22 mouse cellular contexts compared by ENCODE assay signal in the genomic region with DNA sequence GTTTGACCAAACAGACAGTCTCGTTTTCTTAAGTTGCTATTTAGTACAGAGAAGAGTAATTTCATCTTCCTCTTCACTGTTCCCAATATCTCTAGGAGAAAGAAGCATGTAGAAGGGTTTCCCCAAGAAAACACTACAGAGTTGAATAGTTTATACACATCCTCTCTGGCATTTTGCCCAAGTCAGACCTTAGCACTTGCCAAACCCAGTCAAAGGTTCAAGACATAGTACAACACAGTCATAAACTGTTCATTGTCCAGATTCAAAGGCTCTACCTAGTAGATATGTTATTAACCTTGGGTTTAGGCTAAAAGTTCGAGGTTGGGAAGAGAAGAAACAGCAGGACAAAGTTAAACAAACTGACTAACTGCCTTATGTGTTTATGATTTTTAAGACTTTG.
DNase-seq lines count a peak whose midpoint lies in the region; ATAC-seq and TF ChIP-seq lines count a peak whose summit lies in the region.
"Had no signal": no experiment of that assay in that cellular context is flagged by ENCODE, and none has a peak within 500 bp of the region (broad histone marks: within the 10 kb centered on the region; RNA-seq: fewer than 3 reads in every experiment).

No protein-coding gene starts in this region.

- 67% methylated on average over 2 of the region's 2 CpGs for WGBS in embryonic facial prominence, embryonic 11.5 days
- WGBS in embryonic facial prominence, embryonic 10.5 days: 75% methylated on average over 2 of the region's 2 CpGs
- 45% methylated on average over 2 of the region's 2 CpGs for WGBS in lung, embryonic 16.5 days
- WGBS in lung, postnatal 0 days: 40% methylated on average over 2 of the region's 2 CpGs
- 49% methylated on average over 2 of the region's 2 CpGs for WGBS in intestine, embryonic 15.5 days

- H3K27me3 ChIP-seq in embryonic facial prominence, embryonic 11.5 days (ENCODE audit: control insufficient read depth, insufficient read depth, low read length): no peaks in the 10 kb centered on the region
- H3K27me3 ChIP-seq in embryonic facial prominence, embryonic 10.5 days (replicated peaks; ENCODE audit: low read depth, poor library complexity, severe bottlenecking): no peaks in the 10 kb centered on the region
- H3K27me3 ChIP-seq in lung, embryonic 16.5 days (ENCODE audit: control insufficient read depth, insufficient read depth, low read depth, low read length): no peaks in the 10 kb centered on the region
- H3K27me3 ChIP-seq in lung, postnatal 0 days (replicated peaks; ENCODE audit: insufficient read depth, low read length): no peaks in the 10 kb centered on the region
- H3K27me3 ChIP-seq in intestine, embryonic 15.5 days (replicated peaks): no peaks in the 10 kb centered on the region
- H3K27me3 ChIP-seq: embryonic facial prominence, embryonic 15.5 days; heart, embryonic 13.5 days; lung, embryonic 15.5 days had no signal

- no peaks in the 10 kb centered on the region for H3K9me3 ChIP-seq in embryonic facial prominence, embryonic 11.5 days (replicated peaks; ENCODE audit: control insufficient read depth, low read length)
- no peaks in the 10 kb centered on the region for H3K9me3 ChIP-seq in embryonic facial prominence, embryonic 10.5 days
- H3K9me3 ChIP-seq in lung, embryonic 16.5 days (ENCODE audit: control insufficient read depth, low read length): no peaks in the 10 kb centered on the region
- H3K9me3 ChIP-seq in lung, postnatal 0 days (ENCODE audit: low read length): no peaks in the 10 kb centered on the region
- H3K9me3 ChIP-seq in intestine, embryonic 15.5 days: no peaks in the 10 kb centered on the region
- H3K9me3 ChIP-seq: embryonic facial prominence, embryonic 15.5 days; heart, embryonic 13.5 days; limb, embryonic 10.5 days; lung, embryonic 15.5 days had no signal

- no peak for TF ChIP-seq CTCF in lung, postnatal 0 days (IDR thresholded peaks at IDR 0.05)

- no peak for TF ChIP-seq EP300 in lung, postnatal 0 days (IDR thresholded peaks at IDR 0.05)

- DNase-seq in embryonic facial prominence, embryonic 11.5 days (ENCODE audit: low spot score): peak; percentile 0
- DNase-seq in embryonic facial prominence, embryonic 10.5 days (ENCODE audit: low spot score): no peak
- no peak for DNase-seq in lung, postnatal 0 days (ENCODE audit: low spot score)
- peak; percentile 3 to 7 for DNase-seq in kidney, postnatal 4 days
- DNase-seq in heart, adult 8-10 months (ENCODE audit: low spot score): no peak
- DNase-seq in right cerebral cortex, adult 2 months (ENCODE audit: low spot score in 2 of 2): no peak
- DNase-seq: adrenal gland, adult 2 months; B cell, adult 2 months; cerebellum, adult 9-11 months; gastrocnemius, adult 2 months; layer of hippocampus, adult 9-11 months; right cerebral cortex, postnatal 4 days had no signal

- no peak overlapping the region for H3K4me3 ChIP-seq in embryonic facial prominence, embryonic 11.5 days (ENCODE audit: low read depth, low read length)
- H3K4me3 ChIP-seq in embryonic facial prominence, embryonic 10.5 days: no peak overlapping the region
- H3K4me3 ChIP-seq in lung, embryonic 16.5 days (ENCODE audit: low read length): no peak overlapping the region
- H3K4me3 ChIP-seq in lung, postnatal 0 days (ENCODE audit: low read depth, low read length): no peak overlapping the region
- no peak overlapping the region for H3K4me3 ChIP-seq in intestine, embryonic 15.5 days (replicated peaks)
- H3K4me3 ChIP-seq: embryonic facial prominence, embryonic 15.5 days; gastrocnemius, adult 2 months; heart, embryonic 13.5 days; left cerebral cortex, adult 2 months; limb, embryonic 10.5 days; lung, embryonic 15.5 days had no signal

- no peak overlapping the region for H3K4me2 ChIP-seq in embryonic facial prominence, embryonic 11.5 days (ENCODE audit: low read depth, low read length)
- H3K4me2 ChIP-seq in lung, embryonic 16.5 days (ENCODE audit: low read depth, low read length): no peak overlapping the region
- H3K4me2 ChIP-seq in lung, postnatal 0 days (replicated peaks; ENCODE audit: low read depth, low read length): no peak overlapping the region
- no peak overlapping the region for H3K4me2 ChIP-seq in intestine, embryonic 15.5 days (replicated peaks)
- H3K4me2 ChIP-seq: embryonic facial prominence, embryonic 15.5 days; heart, embryonic 13.5 days; hindbrain, embryonic 14.5 days; liver, embryonic 11.5 days; lung, embryonic 15.5 days had no signal

- H3K9ac ChIP-seq in embryonic facial prominence, embryonic 11.5 days (replicated peaks; ENCODE audit: low read length): no peak overlapping the region
- no peak overlapping the region for H3K9ac ChIP-seq in lung, embryonic 16.5 days (ENCODE audit: low read length)
- no peak overlapping the region for H3K9ac ChIP-seq in lung, postnatal 0 days (replicated peaks; ENCODE audit: low read depth)
- no peak overlapping the region for H3K9ac ChIP-seq in intestine, embryonic 15.5 days
- H3K9ac ChIP-seq: embryonic facial prominence, embryonic 15.5 days; heart, embryonic 13.5 days; hindbrain, embryonic 14.5 days; lung, embryonic 15.5 days had no signal

- no peaks in the 10 kb centered on the region for H3K36me3 ChIP-seq in embryonic facial prominence, embryonic 11.5 days (replicated peaks; ENCODE audit: control insufficient read depth, insufficient read depth, low read depth, low read length)
- no peaks in the 10 kb centered on the region for H3K36me3 ChIP-seq in embryonic facial prominence, embryonic 10.5 days (replicated peaks)
- H3K36me3 ChIP-seq in lung, embryonic 16.5 days (ENCODE audit: control insufficient read depth, insufficient read depth, low read length): no peaks in the 10 kb centered on the region
- no peaks in the 10 kb centered on the region for H3K36me3 ChIP-seq in lung, postnatal 0 days (ENCODE audit: insufficient read depth, low read length)
- no peaks in the 10 kb centered on the region for H3K36me3 ChIP-seq in intestine, embryonic 15.5 days
- H3K36me3 ChIP-seq: embryonic facial prominence, embryonic 15.5 days; heart, embryonic 13.5 days; limb, embryonic 10.5 days; lung, embryonic 15.5 days had no signal

- ATAC-seq in embryonic facial prominence, embryonic 11.5 days (replicated peaks; ENCODE audit: insufficient number of reproducible peaks, low FRiP score, low TSS enrichment, low read depth): no peak
- peak; percentile 28; the same call in 1 of the 2 replicates for ATAC-seq in lung, embryonic 16.5 days (ENCODE audit: low read depth)
- no peak for ATAC-seq in lung, postnatal 0 days
- peak; percentile 87 for ATAC-seq in intestine, embryonic 15.5 days

- no peak overlapping the region for H3K27ac ChIP-seq in embryonic facial prominence, embryonic 11.5 days (replicated peaks; ENCODE audit: low read depth, low read length)
- no peak overlapping the region for H3K27ac ChIP-seq in embryonic facial prominence, embryonic 10.5 days (replicated peaks)
- H3K27ac ChIP-seq in lung, embryonic 16.5 days (ENCODE audit: low read length): no peak overlapping the region
- no peak overlapping the region for H3K27ac ChIP-seq in lung, postnatal 0 days (ENCODE audit: low read length)
- H3K27ac ChIP-seq in intestine, embryonic 15.5 days: no peak overlapping the region
- H3K27ac ChIP-seq: embryonic facial prominence, embryonic 15.5 days; gastrocnemius, adult 2 months; heart, embryonic 13.5 days; hindbrain, embryonic 14.5 days; left cerebral cortex, adult 2 months; limb, embryonic 10.5 days; lung, embryonic 15.5 days; stomach, postnatal 0 days had no signal

- no peaks in the 10 kb centered on the region for H3K4me1 ChIP-seq in embryonic facial prominence, embryonic 11.5 days (ENCODE audit: control insufficient read depth, insufficient read depth, low read length)
- no peaks in the 10 kb centered on the region for H3K4me1 ChIP-seq in embryonic facial prominence, embryonic 10.5 days
- no peaks in the 10 kb centered on the region for H3K4me1 ChIP-seq in lung, embryonic 16.5 days (replicated peaks; ENCODE audit: control insufficient read depth, insufficient read depth, low read length)
- H3K4me1 ChIP-seq in lung, postnatal 0 days (ENCODE audit: insufficient read depth, low read depth, low read length): no peaks in the 10 kb centered on the region
- H3K4me1 ChIP-seq in intestine, embryonic 15.5 days (replicated peaks): no peaks in the 10 kb centered on the region
- H3K4me1 ChIP-seq: embryonic facial prominence, embryonic 15.5 days; heart, embryonic 13.5 days; limb, embryonic 10.5 days; lung, embryonic 15.5 days had no signal

Comparison
In these comparisons a context has a peak if more than half of its experiments do, and no peak if none do; other contexts are left out.
1. ATAC-seq: peak in lung, embryonic 16.5 days (single experiment) and intestine, embryonic 15.5 days (single experiment); none in embryonic facial prominence, embryonic 11.5 days (single experiment) and lung, postnatal 0 days (single experiment).
2. DNase-seq: peak in embryonic facial prominence, embryonic 11.5 days (single experiment) and kidney, postnatal 4 days (2 of 2); none in embryonic facial prominence, embryonic 10.5 days (single experiment), lung, postnatal 0 days (single experiment), heart, adult 8-10 months (single experiment) and right cerebral cortex, adult 2 months (0 of 2).